Mouse (Mus musculus): ENCODE measurements at regions not wholly inside any gene's neighbourhood (a gene's known extent, or its start where the extent isn't known, plus 50 kb on each side); places are given as distances from the start of the nearest gene placed in this dataset.
"Not testable (repeated sequence)": the region's sequence is repeated elsewhere in the genome, so short reads cannot be mapped to it uniquely, and the experiment has no call there.

DNA sequence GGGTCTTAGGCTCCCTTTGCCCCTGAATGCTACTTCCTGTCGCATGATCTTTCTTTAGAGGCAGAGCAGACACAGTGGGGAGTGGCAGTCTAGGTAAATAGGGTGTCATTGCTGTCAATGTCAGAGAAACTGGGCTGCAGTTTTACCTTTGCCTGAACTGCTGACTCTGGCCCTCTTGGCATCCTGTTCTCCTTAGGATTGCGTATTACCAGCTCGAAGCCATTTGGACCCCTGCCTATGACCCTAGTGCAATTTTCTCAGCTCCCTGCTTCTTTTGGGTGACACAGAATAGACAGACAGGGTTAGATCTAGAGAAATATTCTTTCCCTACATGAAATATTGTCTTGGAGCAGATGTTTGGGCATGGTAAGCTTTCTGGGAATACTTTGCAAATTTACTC, 467.3 kb upstream of the Slc35b3 start:
- H3K27me3 ChIP-seq: no peaks in the 10 kb centered on the region
- H3K9ac ChIP-seq: no peak overlapping the region
- WGBS (ENCODE audit: insufficient replicate concordance): 62% methylated on average over 3 of the region's 3 CpGs
- H3K4me2 ChIP-seq: no peak overlapping the region
- no peaks in the 10 kb centered on the region for H3K4me1 ChIP-seq (replicated peaks)
- no peak overlapping the region for H3K4me3 ChIP-seq (replicated peaks)
- ATAC-seq (ENCODE audit: low read depth) (no peak), DNase-seq (no peak)
- H3K9me3 ChIP-seq (replicated peaks): no peaks in the 10 kb centered on the region
- H3K36me3 ChIP-seq: no peaks in the 10 kb centered on the region
- no peak overlapping the region for H3K27ac ChIP-seq

GRCm38 (mm10) chr13:39425944-39426343, 465.3 kb upstream of the Slc35b3 start:
- ATAC-seq (ENCODE audit: low read depth) (no peak), DNase-seq (no peak)
- no peaks in the 10 kb centered on the region for H3K4me1 ChIP-seq (replicated peaks)
- H3K27ac ChIP-seq: no peak overlapping the region
- no peaks in the 10 kb centered on the region for H3K27me3 ChIP-seq
- 47% methylated on average over 6 of the region's 6 CpGs for WGBS (ENCODE audit: insufficient replicate concordance)
- H3K4me3 ChIP-seq (replicated peaks): no peak overlapping the region
- no peaks in the 10 kb centered on the region for H3K36me3 ChIP-seq
- H3K9me3 ChIP-seq (replicated peaks): no peaks in the 10 kb centered on the region
- H3K4me2 ChIP-seq: no peak overlapping the region
- H3K9ac ChIP-seq: no peak overlapping the region

GRCm38 (mm10) chr13:39418127-39418526, 457.5 kb upstream of the Slc35b3 start:
- Histone ChIP-seq H3K36me3 (no peaks in the 10 kb centered on the region), H3K4me2 (no peak overlapping the region), H3K27ac (no peak overlapping the region), H3K4me1 (replicated peaks) (no peaks in the 10 kb centered on the region), H3K27me3 (no peaks in the 10 kb centered on the region), H3K9ac (no peak overlapping the region), H3K9me3 (replicated peaks) (no peaks in the 10 kb centered on the region), H3K4me3 (replicated peaks) (no peak overlapping the region)
- WGBS (ENCODE audit: insufficient replicate concordance): 45% methylated on average over 7 of the region's 7 CpGs
- DNase-seq: no peak
- ATAC-seq (ENCODE audit: low read depth): no peak

DNA sequence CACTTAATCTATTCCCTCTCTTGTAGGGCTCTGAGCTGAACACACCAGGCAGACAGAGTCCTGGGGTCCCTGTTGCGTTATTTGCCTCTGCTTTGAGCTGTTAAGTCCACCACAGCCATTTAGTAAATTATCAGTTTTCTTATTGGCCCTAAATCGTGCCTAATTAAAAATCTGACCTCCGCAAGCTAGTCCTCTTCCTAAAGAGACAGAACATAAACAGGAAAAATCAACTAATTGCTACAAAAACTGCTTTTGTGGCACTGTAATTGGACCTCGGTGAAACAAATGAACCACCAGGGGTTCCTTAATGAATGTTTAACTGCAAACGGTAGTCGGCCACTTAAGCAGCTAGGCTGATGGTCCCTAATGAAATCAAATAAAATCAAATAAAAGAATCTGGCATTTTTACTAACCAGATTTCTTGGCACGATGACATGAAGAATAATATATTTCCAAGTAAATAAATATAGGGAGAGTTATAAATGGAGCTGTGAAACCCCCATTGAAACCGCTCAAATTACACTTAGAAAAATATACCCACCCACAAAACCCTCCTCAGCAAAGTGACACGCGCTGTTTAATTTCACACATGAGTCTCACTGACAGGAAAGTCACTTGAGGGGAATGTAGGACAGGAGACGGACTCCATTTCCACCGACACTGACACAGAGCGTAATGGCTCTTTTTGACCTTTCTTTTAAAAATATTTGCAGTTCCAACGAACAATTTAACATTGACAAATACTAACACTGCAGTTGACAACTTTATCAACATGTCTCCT, 451.0 kb upstream of the Slc35b3 start:
- Histone ChIP-seq H3K4me1 (replicated peaks) (no peaks in the 10 kb centered on the region), H3K27ac (no peak overlapping the region), H3K4me3 (replicated peaks) (no peak overlapping the region), H3K36me3 (no peaks in the 10 kb centered on the region), H3K9me3 (replicated peaks) (no peaks in the 10 kb centered on the region), H3K4me2 (no peak overlapping the region), H3K27me3 (no peaks in the 10 kb centered on the region), H3K9ac (no peak overlapping the region)
- ATAC-seq (ENCODE audit: low read depth) (no peak), DNase-seq (no peak)
- WGBS (ENCODE audit: insufficient replicate concordance): 69% methylated on average over 14 of the region's 14 CpGs

- H3K4me2 ChIP-seq: no peak overlapping the region
- no peaks in the 10 kb centered on the region for H3K36me3 ChIP-seq
- ATAC-seq (ENCODE audit: low read depth): no peak
- no peaks in the 10 kb centered on the region for H3K4me1 ChIP-seq (replicated peaks)
- no peak overlapping the region for H3K27ac ChIP-seq
- H3K27me3 ChIP-seq: no peaks in the 10 kb centered on the region
- H3K4me3 ChIP-seq (replicated peaks): no peak overlapping the region
- no peaks in the 10 kb centered on the region for H3K9me3 ChIP-seq (replicated peaks)
- DNase-seq: no peak
- H3K9ac ChIP-seq: no peak overlapping the region
- 63% methylated on average over 3 of the region's 3 CpGs for WGBS (ENCODE audit: insufficient replicate concordance)
Observed at GRCm38 (mm10) chr13:39392589-39392988, 431.9 kb upstream of the Slc35b3 start.

- WGBS (ENCODE audit: insufficient replicate concordance): 61% methylated on average over 1 of the region's 1 CpGs
- H3K36me3 ChIP-seq; H3K27ac ChIP-seq; H3K4me1 ChIP-seq (replicated peaks); H3K9ac ChIP-seq; H3K27me3 ChIP-seq; DNase-seq; H3K4me2 ChIP-seq; H3K4me3 ChIP-seq (replicated peaks); H3K9me3 ChIP-seq (replicated peaks); ATAC-seq (ENCODE audit: low read depth): not testable (repeated sequence)
Observed at GRCm38 (mm10) chr13:39392151-39392550, 431.5 kb upstream of the Slc35b3 start.

DNA sequence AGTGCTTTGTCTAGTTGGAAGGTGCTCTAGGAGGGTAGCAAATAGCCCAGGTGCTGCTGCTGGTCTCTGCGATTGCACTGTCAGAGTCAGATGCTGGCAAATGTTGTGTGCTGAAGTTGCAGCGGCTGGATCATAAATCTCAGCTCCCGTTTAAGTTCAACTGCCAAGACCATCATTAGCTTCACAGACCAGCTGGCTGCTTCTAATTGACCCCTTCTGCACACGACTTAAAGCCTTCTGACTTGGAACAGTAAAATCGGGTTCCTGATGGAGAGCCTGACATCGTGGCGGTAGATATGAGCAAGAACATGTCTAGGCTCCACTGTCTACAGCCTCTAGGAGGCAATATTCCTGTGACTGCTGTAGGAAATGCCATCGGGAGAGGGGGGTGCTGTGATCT, 416.0 kb upstream of the Slc35b3 start:
- Histone ChIP-seq H3K9me3 (replicated peaks) (no peaks in the 10 kb centered on the region), H3K4me1 (replicated peaks) (no peaks in the 10 kb centered on the region), H3K27ac (no peak overlapping the region), H3K36me3 (no peaks in the 10 kb centered on the region), H3K27me3 (no peaks in the 10 kb centered on the region), H3K4me2 (no peak overlapping the region), H3K9ac (no peak overlapping the region), H3K4me3 (replicated peaks) (no peak overlapping the region)
- DNase-seq (no peak), ATAC-seq (ENCODE audit: low read depth) (no peak)
- WGBS (ENCODE audit: insufficient replicate concordance): 67% methylated on average over 8 of the region's 8 CpGs

DNA sequence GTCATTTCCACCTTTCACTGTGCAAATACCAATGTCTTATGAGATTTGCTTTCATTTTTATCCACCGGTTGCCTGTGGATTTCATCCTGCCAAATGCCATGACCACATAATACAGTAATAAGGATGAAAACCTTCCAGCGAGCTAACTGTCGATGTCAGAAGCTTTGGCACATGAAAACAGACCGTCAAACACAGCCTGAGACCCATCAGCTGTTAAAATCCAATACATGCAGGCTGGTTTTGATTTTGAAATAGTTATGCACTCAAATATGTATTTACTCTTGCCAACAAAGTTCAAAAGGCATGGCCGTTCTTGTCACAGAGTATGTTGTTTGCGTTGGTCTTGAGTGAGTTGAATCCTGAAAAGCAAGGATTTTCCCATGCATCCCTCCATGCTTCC, 415.6 kb upstream of the Slc35b3 start:
- WGBS (ENCODE audit: insufficient replicate concordance): 71% methylated on average over 6 of the region's 6 CpGs
- no peak for DNase-seq

GRCm38 (mm10) chr13:39372565-39372964, 411.9 kb upstream of the Slc35b3 start:
- Histone ChIP-seq H3K36me3 (no peaks in the 10 kb centered on the region), H3K4me3 (replicated peaks) (no peak overlapping the region), H3K9me3 (replicated peaks) (no peaks in the 10 kb centered on the region), H3K27ac (no peak overlapping the region), H3K4me2 (no peak overlapping the region), H3K27me3 (no peaks in the 10 kb centered on the region), H3K4me1 (replicated peaks) (no peaks in the 10 kb centered on the region), H3K9ac (no peak overlapping the region)
- DNase-seq (no peak), ATAC-seq (ENCODE audit: low read depth) (no peak)
- 44% methylated on average over 3 of the region's 3 CpGs for WGBS (ENCODE audit: insufficient replicate concordance)

More for the DNA sequence above, 415.6 kb upstream of the Slc35b3 start:
- Histone ChIP-seq H3K4me2 (no peak overlapping the region), H3K27me3 (no peaks in the 10 kb centered on the region), H3K4me3 (replicated peaks) (no peak overlapping the region), H3K9me3 (replicated peaks) (no peaks in the 10 kb centered on the region), H3K4me1 (replicated peaks) (no peaks in the 10 kb centered on the region), H3K36me3 (no peaks in the 10 kb centered on the region), H3K27ac (no peak overlapping the region), H3K9ac (no peak overlapping the region)
- ATAC-seq (ENCODE audit: low read depth): no peak

- DNase-seq: no peak
- Histone ChIP-seq H3K4me2 (no peak overlapping the region), H3K9ac (no peak overlapping the region), H3K4me3 (replicated peaks) (no peak overlapping the region), H3K4me1 (replicated peaks) (no peaks in the 10 kb centered on the region), H3K9me3 (replicated peaks) (no peaks in the 10 kb centered on the region), H3K27ac (no peak overlapping the region), H3K27me3 (no peaks in the 10 kb centered on the region), H3K36me3 (no peaks in the 10 kb centered on the region)
- WGBS (ENCODE audit: insufficient replicate concordance): 40% methylated on average over 4 of the region's 4 CpGs
- no peak for ATAC-seq (ENCODE audit: low read depth)
Observed at GRCm38 (mm10) chr13:39363637-39364036, 403.0 kb upstream of the Slc35b3 start.

DNA sequence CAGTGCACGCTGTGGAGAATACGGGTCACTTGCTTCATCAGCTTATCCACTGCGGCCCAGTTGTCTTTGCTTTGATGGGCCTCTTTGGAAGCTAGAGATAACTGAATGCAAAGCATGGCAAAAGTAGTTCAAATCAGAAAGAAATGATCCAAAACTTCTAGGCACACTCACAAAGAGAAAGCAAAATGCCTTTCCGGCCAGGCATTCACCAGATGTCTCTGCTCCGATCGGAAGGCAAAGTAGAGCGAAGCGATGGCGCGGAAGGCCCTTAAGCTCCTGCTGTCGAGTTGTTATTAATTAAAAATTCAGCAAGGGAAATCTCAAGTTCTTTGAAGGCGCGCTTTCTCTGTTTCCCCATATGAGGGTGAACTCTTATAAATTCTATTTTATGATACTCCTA, 401.9 kb upstream of the Slc35b3 start:
- no peaks in the 10 kb centered on the region for H3K4me1 ChIP-seq (replicated peaks)
- H3K4me2 ChIP-seq: no peak overlapping the region
- H3K9ac ChIP-seq: no peak overlapping the region
- 80% methylated on average over 13 of the region's 13 CpGs for WGBS (ENCODE audit: insufficient replicate concordance)
- H3K27me3 ChIP-seq: no peaks in the 10 kb centered on the region
- H3K9me3 ChIP-seq (replicated peaks): no peaks in the 10 kb centered on the region
- H3K27ac ChIP-seq: no peak overlapping the region
- DNase-seq (no peak), ATAC-seq (ENCODE audit: low read depth) (no peak)
- H3K4me3 ChIP-seq (replicated peaks): no peak overlapping the region
- H3K36me3 ChIP-seq: no peaks in the 10 kb centered on the region

DNA sequence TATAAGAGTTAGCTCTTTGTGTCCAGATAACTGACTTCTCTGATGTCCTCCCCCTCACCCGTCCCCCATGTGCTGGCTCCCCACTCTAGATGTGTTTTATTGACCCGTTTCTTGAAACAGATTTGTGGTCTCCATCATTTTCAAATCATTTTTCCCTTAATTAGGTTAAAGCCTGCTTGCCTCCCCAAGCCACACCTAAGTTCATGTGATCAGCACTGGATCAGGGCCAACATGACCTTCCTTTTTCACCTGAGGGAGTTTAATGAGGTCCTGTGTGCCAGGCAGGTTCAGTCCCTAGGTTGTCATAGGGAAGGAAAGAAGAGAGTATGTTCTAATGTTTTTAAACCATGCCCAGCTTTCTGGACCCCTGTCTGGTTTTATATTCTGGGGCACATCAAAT, 390.9 kb upstream of the Slc35b3 start:
- no peaks in the 10 kb centered on the region for H3K9me3 ChIP-seq (replicated peaks)
- no peak overlapping the region for H3K4me3 ChIP-seq (replicated peaks)
- no peak overlapping the region for H3K4me2 ChIP-seq
- H3K27ac ChIP-seq: no peak overlapping the region
- no peaks in the 10 kb centered on the region for H3K4me1 ChIP-seq (replicated peaks)
- no peaks in the 10 kb centered on the region for H3K36me3 ChIP-seq
- DNase-seq (no peak), ATAC-seq (ENCODE audit: low read depth) (no peak)
- no peak overlapping the region for H3K9ac ChIP-seq
- 43% methylated on average over 2 of the region's 2 CpGs for WGBS (ENCODE audit: insufficient replicate concordance)
- H3K27me3 ChIP-seq: no peaks in the 10 kb centered on the region
